Mouse (Mus musculus) small intestine, adult 10 weeks (tissue): ENCODE data around the gene Pou5f1. TPM values are rescaled to one million over a fixed set of nuclear protein-coding genes. Genes with fewer than 3 reads are reported as not detected.

Experiments
- polyA plus RNA-seq: library from polyadenylated mRNA; stranded (reverse); fragments of 350-450 nt; fragmentation: Illumina TruSeq; extraction: RNeasy Lipid Tissue Mini Kit (QIAGEN cat#74804); gene quantifications from one replicate; pipeline ENCODE4 v1.2.3, GENCODE M21; 2014; ENCODE audit warnings: low replicate concordance

The Pou5f1 gene
- not detected for polyA plus RNA-seq

GRCm38 (mm10) chr17:35505776-35506175 lies at the start of gene Pou5f1:
TSS of gene Pou5f1 (plus strand) at chr17:35506018.

GRCm38 (mm10) chr17:35469842-35470751 lies 35.7 kb upstream of the Pou5f1 start, which contains the start of gene H2-Q10:
TSS of gene H2-Q10 (plus strand) at chr17:35470089.

GRCm38 (mm10) chr17:35516652-35517500 lies 11.1 kb downstream of the Pou5f1 start, which contains the start of the genes Tcf19 and Cchcr1:
TSS of gene Tcf19 (minus strand) at chr17:35516824.
TSS of gene Cchcr1 (plus strand) at chr17:35517100.

GRCm38 (mm10) chr17:35532901-35533300 lies 27.1 kb downstream of the Pou5f1 start, which contains the start of gene Psors1c2:
TSS of gene Psors1c2 (plus strand) at chr17:35533201.

GRCm38 (mm10) chr17:35551881-35552414 lies 46.1 kb downstream of the Pou5f1 start, which contains the start of gene Cdsn:
TSS of gene Cdsn (plus strand) at chr17:35552128.

Other genes starting within 250 kb of the Pou5f1 start
- 51.6 TPM for gene H2-D1, start 243.3 kb upstream of the Pou5f1 start, polyA plus RNA-seq
- 506 TPM for gene H2-Q1, start 185.6 kb upstream of the Pou5f1 start, polyA plus RNA-seq
- gene H2-Q2, start 163.8 kb upstream of the Pou5f1 start, polyA plus RNA-seq = 3,607 TPM
- 51.5 TPM for gene H2-Q4, start 126.4 kb upstream of the Pou5f1 start, polyA plus RNA-seq
- 7.5 TPM for gene H2-Q6, start 81.2 kb upstream of the Pou5f1 start, polyA plus RNA-seq
- 11.4 TPM for gene H2-Q7, start 66.9 kb upstream of the Pou5f1 start, polyA plus RNA-seq
- gene H2-Q10, start 35.9 kb upstream of the Pou5f1 start, polyA plus RNA-seq = 2.3 TPM
- 1.3 TPM for gene Tcf19, start 10.8 kb downstream of the Pou5f1 start, polyA plus RNA-seq
- 0.74 TPM for gene Cchcr1, start 11.1 kb downstream of the Pou5f1 start, polyA plus RNA-seq
- gene Psors1c2, start 27.2 kb downstream of the Pou5f1 start, polyA plus RNA-seq = not detected
- not detected for gene Cdsn, start 46.1 kb downstream of the Pou5f1 start, polyA plus RNA-seq
- gene 2300002M23Rik, start 61.4 kb downstream of the Pou5f1 start, polyA plus RNA-seq = not detected
- not detected for gene Sfta2, start 95.5 kb downstream of the Pou5f1 start, polyA plus RNA-seq
- gene Gm9573, start 120.6 kb downstream of the Pou5f1 start, polyA plus RNA-seq = not detected
- gene Mucl3, start 137.7 kb downstream of the Pou5f1 start, polyA plus RNA-seq = not detected
- gene Vars2, start 161.6 kb downstream of the Pou5f1 start, polyA plus RNA-seq = 0.59 TPM
- 2.7 TPM for gene Gtf2h4, start 167.7 kb downstream of the Pou5f1 start, polyA plus RNA-seq
- 4.8 TPM for gene Ddr1, start 198.6 kb downstream of the Pou5f1 start, polyA plus RNA-seq